Mouse (Mus musculus): Measurements from ENCODE around the gene Samd5. TPM values are rescaled to one million over a fixed set of nuclear protein-coding genes. Genes with fewer than 3 reads are reported as not detected.
A peak's percentile ranks its signal among the peaks of the same experiment; 100 is the strongest.

Samd5 gene
- polyA plus RNA-seq, 1 experiment from 2014 or later, result 2.4 TPM

DNA sequence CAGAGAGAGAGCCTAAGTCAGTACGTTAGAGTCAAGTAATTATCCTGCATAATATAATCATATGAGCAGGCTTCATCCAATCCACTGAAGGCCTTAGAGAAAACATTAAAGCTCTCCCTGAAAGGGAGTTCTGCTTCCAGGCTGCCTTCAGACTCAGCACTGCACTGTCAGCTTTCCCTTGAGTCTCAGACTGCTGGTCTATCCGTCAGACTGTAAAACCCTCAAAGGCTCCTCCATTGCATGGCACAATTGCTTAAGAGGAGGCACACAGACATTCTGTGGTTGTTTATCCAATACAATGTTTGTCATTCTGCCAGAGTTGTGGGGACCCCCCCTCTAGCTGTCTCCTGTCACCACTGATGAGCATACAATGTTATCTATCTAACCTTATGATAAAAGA is 26.5 kb downstream of the Samd5 start:
- Histone ChIP-seq H3K4me2 (no peak overlapping the region), H3K9ac (no peak overlapping the region), H3K27me3 (replicated peaks) (no peaks in the 10 kb centered on the region), H3K9me3 (replicated peaks) (no peaks in the 10 kb centered on the region), H3K27ac (ENCODE audit: poor library complexity, severe bottlenecking) (no peak overlapping the region), H3K4me1 (replicated peaks) (peaks cover 14% of the 10 kb centered on the region), H3K36me3 (no peaks in the 10 kb centered on the region), H3K4me3 (no peak overlapping the region)
- ATAC-seq (ENCODE audit: insufficient number of reproducible peaks, low FRiP score), result peak; percentile 42; the same call in 1 of the 2 replicates
- WGBS, result 39% methylated on average over 2 of the region's 2 CpGs

DNA sequence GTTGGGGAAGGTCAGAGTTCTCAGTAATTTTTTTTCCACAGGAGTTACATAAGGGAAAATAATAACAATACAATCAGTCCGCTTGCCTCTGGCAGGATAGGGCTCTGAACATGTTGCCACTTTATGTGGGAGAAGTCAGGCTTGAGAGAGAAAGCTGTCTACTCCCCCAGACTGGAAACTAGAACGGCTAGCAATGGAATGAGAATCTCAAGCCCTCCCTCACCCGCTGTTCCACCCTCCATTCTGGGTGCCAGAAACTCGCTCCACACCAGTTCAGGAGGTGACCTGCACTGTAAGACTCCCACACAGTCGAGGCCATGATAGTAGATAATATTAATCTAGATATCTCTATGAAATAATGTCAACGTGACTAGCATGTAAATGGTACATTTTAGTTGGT is 27.3 kb downstream of the Samd5 start:
- Histone ChIP-seq H3K9ac (no peak overlapping the region), H3K4me3 (no peak overlapping the region), H3K36me3 (no peaks in the 10 kb centered on the region), H3K27ac (ENCODE audit: poor library complexity, severe bottlenecking) (no peak overlapping the region), H3K4me1 (replicated peaks) (peaks cover 14% of the 10 kb centered on the region), H3K9me3 (replicated peaks) (no peaks in the 10 kb centered on the region), H3K4me2 (no peak overlapping the region), H3K27me3 (replicated peaks) (no peaks in the 10 kb centered on the region)
- WGBS, result 60% methylated on average over 6 of the region's 6 CpGs
- ATAC-seq (ENCODE audit: insufficient number of reproducible peaks, low FRiP score), result no peak

DNA sequence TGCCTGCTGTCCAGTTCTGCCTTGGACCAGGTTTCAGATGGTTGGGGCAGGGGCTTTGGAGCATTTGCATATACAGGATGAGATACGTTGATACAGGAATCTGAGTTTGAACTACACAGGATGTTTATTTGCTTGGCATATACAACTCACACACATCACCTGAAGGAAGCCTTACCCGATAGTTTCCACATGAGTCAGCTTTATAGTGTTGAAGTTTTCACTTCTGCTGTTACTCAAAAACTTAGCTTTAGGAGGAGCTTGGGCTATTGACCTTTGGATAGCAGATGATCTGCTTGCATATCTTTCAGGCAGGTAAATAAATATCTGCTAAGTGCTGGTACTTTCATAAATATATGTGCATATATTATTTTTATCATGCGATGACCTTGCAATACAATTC is 28.6 kb downstream of the Samd5 start:
- WGBS, result 81% methylated on average over 3 of the region's 3 CpGs
- H3K9ac ChIP-seq, result no peak overlapping the region
- H3K27ac ChIP-seq (ENCODE audit: poor library complexity, severe bottlenecking), result no peak overlapping the region
- H3K4me1 ChIP-seq (replicated peaks), result peaks cover 14% of the 10 kb centered on the region
- ATAC-seq (ENCODE audit: insufficient number of reproducible peaks, low FRiP score), result no peak
- H3K4me2 ChIP-seq, result no peak overlapping the region
- no peaks in the 10 kb centered on the region for H3K9me3 ChIP-seq (replicated peaks)
- no peak overlapping the region for H3K4me3 ChIP-seq
- H3K27me3 ChIP-seq (replicated peaks), result no peaks in the 10 kb centered on the region
- no peaks in the 10 kb centered on the region for H3K36me3 ChIP-seq

DNA sequence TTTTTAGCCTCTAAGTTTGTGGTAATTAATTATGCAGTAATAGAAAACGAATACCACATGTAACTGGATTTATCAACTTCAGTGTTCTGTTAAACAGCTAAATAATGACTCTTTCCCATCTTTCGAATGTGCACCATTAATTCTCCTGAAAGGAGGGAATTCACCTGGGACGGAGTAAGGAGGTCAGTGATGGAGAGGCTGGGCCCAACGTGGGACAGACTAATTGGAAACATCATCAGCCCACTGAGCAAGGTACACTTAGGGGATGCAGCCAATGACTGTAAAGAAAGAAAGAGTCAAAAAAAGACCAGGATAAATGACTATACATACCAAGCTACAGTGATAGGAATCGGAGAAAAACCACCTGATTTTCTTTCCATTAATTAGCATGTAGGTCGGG is 31.5 kb downstream of the Samd5 start:
- Histone ChIP-seq H3K9ac (no peak overlapping the region), H3K27me3 (replicated peaks) (no peaks in the 10 kb centered on the region), H3K27ac (ENCODE audit: poor library complexity, severe bottlenecking) (no peak overlapping the region), H3K4me2 (no peak overlapping the region), H3K36me3 (no peaks in the 10 kb centered on the region), H3K9me3 (replicated peaks) (no peaks in the 10 kb centered on the region), H3K4me3 (no peak overlapping the region), H3K4me1 (replicated peaks) (peaks cover 10% of the 10 kb centered on the region)
- no peak for ATAC-seq (ENCODE audit: insufficient number of reproducible peaks, low FRiP score)
- 78% methylated on average over 6 of the region's 6 CpGs for WGBS

DNA sequence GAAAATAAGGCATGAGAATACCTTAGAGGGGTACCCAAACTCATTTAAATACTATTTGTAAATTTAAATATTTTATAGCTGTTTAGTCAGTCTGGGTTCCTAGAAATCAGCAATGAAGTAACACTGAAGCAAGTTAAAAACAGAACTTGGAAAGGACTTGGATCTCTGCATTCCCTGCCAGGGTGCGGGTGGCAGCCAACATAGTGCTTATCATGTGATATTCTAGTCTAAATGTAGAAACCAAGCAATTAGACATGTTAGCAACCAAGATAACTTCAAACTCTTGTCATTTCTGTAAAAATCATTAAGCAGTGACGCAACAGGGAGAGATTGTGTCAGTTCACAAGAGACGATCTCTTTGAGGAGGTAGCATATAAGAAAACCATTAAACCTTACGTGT is 32.9 kb downstream of the Samd5 start:
- no peak overlapping the region for H3K27ac ChIP-seq (ENCODE audit: poor library complexity, severe bottlenecking)
- no peaks in the 10 kb centered on the region for H3K9me3 ChIP-seq (replicated peaks)
- ATAC-seq (ENCODE audit: insufficient number of reproducible peaks, low FRiP score), result no peak
- no peaks in the 10 kb centered on the region for H3K27me3 ChIP-seq (replicated peaks)
- H3K9ac ChIP-seq, result no peak overlapping the region
- no peak overlapping the region for H3K4me2 ChIP-seq
- no peaks in the 10 kb centered on the region for H3K36me3 ChIP-seq
- peaks cover 6% of the 10 kb centered on the region; the same call in 1 of the 2 replicates for H3K4me1 ChIP-seq (replicated peaks)
- no peak overlapping the region for H3K4me3 ChIP-seq
- 59% methylated on average over 4 of the region's 4 CpGs for WGBS

DNA sequence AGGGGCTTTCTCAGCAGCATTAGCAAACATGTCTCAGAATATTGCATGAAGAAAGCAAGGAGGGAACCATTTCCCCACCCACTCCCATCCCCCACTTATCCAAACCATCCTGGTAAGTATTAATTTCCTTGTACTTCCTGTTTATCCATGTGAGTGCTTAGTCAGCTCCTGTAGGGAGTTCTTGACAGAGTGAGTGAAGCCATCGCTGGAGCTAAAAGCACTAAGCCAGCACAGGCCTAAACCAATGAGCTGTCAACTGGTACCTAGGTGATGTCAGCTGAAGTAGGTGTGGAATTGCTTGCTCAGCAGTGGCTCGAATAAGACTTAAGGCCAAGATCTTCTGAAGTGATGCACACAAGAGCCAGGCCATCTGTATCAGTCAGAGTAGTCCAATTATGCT is 34.3 kb downstream of the Samd5 start:
- peaks cover 6% of the 10 kb centered on the region; the same call in 1 of the 2 replicates for H3K4me1 ChIP-seq (replicated peaks)
- no peak overlapping the region for H3K27ac ChIP-seq (ENCODE audit: poor library complexity, severe bottlenecking)

DNA sequence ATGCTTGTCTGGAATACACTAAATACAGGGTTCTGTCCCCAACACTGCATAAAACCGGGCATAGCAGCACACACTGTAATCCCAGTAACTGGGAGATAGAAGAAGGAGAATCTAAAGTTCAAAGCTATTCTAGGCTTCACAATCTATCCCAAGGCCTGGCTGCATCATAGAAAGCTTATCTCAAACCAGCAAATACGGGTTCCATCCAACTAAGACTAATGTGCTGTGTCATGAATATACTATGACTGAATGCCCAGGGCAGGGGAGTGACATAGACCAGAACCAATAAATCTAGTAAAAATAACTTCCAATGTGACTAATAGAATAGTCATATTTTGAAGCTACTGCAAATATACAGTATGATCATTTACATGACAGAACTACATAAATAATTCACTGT is 35.0 kb downstream of the Samd5 start:
- WGBS, result 38% methylated on average over 2 of the region's 2 CpGs
- Histone ChIP-seq H3K27ac (ENCODE audit: poor library complexity, severe bottlenecking) (no peak overlapping the region), H3K27me3 (replicated peaks) (no peaks in the 10 kb centered on the region), H3K9me3 (replicated peaks) (no peaks in the 10 kb centered on the region), H3K36me3 (no peaks in the 10 kb centered on the region), H3K4me1 (replicated peaks) (peaks cover 6% of the 10 kb centered on the region; the same call in 1 of the 2 replicates), H3K4me3 (no peak overlapping the region), H3K9ac (no peak overlapping the region), H3K4me2 (no peak overlapping the region)
- no peak for ATAC-seq (ENCODE audit: insufficient number of reproducible peaks, low FRiP score)

More for the DNA sequence above, 34.3 kb downstream of the Samd5 start:
- Histone ChIP-seq H3K4me3 (no peak overlapping the region), H3K9me3 (replicated peaks) (no peaks in the 10 kb centered on the region), H3K36me3 (no peaks in the 10 kb centered on the region), H3K27me3 (replicated peaks) (no peaks in the 10 kb centered on the region), H3K4me2 (no peak overlapping the region), H3K9ac (no peak overlapping the region)
- WGBS, result 39% methylated on average over 2 of the region's 2 CpGs
- ATAC-seq (ENCODE audit: insufficient number of reproducible peaks, low FRiP score), result no peak

DNA sequence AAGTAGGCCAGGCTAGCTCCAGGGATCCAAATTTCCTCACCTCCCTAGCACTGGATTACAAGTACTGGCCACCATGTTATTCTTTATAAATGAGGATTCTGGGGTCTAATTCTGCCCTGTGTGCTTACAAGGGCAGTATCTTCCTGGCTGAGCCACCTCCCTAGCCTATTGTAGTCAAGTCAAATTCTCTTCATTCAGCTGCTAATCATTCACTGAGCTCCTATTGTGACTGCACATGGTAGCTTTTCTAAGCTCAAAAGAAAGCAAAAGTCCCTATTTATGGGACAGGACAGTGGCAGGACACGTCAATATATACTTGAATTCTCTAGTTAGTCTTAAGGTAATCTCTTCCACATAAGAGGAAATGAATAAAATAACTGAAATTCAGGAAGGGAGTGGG is 49.7 kb downstream of the Samd5 start:
- 47% methylated on average over 1 of the region's 1 CpGs for WGBS
- Histone ChIP-seq H3K4me2 (no peak overlapping the region), H3K9ac (no peak overlapping the region), H3K9me3 (replicated peaks) (no peaks in the 10 kb centered on the region), H3K4me3 (no peak overlapping the region), H3K27me3 (replicated peaks) (no peaks in the 10 kb centered on the region), H3K27ac (ENCODE audit: poor library complexity, severe bottlenecking) (no peak overlapping the region), H3K36me3 (no peaks in the 10 kb centered on the region), H3K4me1 (replicated peaks) (peaks cover 4% of the 10 kb centered on the region)
- ATAC-seq (ENCODE audit: insufficient number of reproducible peaks, low FRiP score), result no peak

DNA sequence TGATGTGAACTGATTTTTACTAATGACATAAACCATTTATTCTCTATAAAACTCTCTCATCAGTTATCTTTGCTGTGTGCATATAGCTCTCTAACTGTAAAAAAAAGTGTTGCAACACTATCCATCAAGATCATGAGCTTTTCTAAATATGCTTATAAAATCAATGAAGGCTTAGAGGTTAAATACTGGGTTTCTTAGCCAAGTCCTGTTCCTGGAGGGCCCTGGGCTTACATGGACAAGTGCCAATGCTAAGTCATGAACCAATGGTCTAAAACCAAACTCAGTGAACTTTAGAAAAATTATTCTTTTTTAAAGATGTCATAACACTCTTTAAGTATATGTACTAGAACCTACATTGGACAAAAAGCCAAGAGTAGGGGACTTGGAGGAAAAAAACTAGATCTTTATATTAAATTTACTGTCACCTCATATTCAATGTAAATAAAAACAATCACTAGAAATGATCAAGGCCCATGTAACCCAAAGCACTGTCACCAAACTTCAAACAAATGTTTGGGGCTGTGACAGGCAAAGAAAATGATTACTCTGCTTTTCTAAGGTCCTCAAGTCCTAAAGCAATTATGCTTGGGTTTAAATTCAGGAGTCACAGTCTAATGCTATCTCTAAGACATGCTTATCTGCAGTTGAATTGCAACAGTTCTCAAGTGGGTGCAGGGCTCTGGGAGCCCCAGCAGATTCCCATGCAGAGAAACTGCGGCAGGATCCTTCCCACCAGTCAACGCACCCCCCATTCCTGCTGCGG is 52.9 kb downstream of the Samd5 start:
- Histone ChIP-seq H3K27ac (ENCODE audit: poor library complexity, severe bottlenecking) (no peak overlapping the region), H3K27me3 (replicated peaks) (no peaks in the 10 kb centered on the region), H3K9me3 (replicated peaks) (no peaks in the 10 kb centered on the region), H3K4me3 (no peak overlapping the region), H3K4me2 (no peak overlapping the region), H3K4me1 (replicated peaks) (peaks cover 4% of the 10 kb centered on the region), H3K36me3 (no peaks in the 10 kb centered on the region), H3K9ac (no peak overlapping the region)
- ATAC-seq (ENCODE audit: insufficient number of reproducible peaks, low FRiP score), result no peak
- WGBS, result 33% methylated on average over 3 of the region's 3 CpGs

DNA sequence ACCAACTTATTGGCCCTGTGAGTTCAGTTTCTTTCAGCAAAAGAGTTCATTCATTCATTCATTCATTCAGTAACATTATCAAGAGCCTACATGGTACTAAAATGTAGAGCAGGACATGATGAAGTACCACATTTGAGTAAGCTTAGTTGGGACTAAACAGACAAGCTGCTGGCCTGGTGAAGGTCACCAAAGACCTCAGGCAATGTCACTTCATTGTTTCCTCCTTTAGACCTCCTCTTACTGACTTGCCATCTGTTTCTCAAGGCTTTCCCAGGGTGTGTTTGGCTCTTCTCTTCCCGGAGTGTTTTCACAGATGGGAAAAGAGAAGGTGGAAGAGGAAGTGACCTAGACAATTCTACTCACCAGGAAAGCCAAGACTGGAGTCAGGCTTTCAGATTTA is 54.0 kb downstream of the Samd5 start:
- Histone ChIP-seq H3K4me3 (no peak overlapping the region), H3K9me3 (replicated peaks) (no peaks in the 10 kb centered on the region), H3K4me2 (no peak overlapping the region), H3K27me3 (replicated peaks) (no peaks in the 10 kb centered on the region), H3K36me3 (no peaks in the 10 kb centered on the region), H3K27ac (ENCODE audit: poor library complexity, severe bottlenecking) (no peak overlapping the region), H3K4me1 (replicated peaks) (peaks cover 4% of the 10 kb centered on the region), H3K9ac (no peak overlapping the region)
- ATAC-seq (ENCODE audit: insufficient number of reproducible peaks, low FRiP score), result no peak
- WGBS, result 45% methylated on average over 1 of the region's 1 CpGs

DNA sequence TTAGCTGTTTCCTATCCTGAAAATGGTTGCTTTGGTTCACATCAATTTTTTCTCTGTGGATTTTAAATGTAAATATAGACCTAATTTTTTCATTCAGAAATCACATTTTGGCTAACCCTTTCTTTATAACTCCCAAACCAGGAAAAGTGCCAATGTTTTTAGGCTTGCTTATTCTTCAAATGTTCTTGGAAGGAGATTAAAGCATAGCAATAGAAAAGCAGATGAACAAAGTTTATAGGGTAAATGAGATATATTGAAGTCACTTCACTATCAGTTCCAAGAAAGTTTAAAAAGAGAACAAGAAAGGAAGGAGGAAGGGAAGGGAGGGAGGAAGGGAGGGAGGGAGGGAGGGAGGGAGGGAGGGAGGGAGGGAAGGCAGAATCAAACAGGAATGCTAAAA is 60.0 kb downstream of the Samd5 start:
- no peak for ATAC-seq (ENCODE audit: insufficient number of reproducible peaks, low FRiP score)

DNA sequence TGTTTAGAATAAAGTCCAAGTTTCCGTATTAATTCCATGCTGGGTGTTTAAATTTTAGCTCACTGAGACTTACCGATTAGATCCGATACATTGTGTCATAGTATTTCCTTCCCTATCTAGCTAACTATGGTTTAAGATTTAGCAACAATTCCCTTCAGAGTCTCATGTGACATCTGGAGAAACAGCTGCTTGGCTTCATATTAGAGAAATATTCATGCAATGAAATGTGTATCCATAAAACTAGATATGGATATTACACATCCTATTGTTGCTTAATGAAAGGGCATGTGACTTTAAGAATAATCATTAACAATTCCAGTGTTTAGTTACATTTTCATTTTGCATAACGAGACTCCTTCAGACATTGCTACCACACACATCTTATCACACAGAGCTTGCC is 66.2 kb downstream of the Samd5 start:
- WGBS, result 80% methylated on average over 4 of the region's 4 CpGs
- no peak overlapping the region for H3K9ac ChIP-seq
- no peak overlapping the region for H3K4me3 ChIP-seq
- no peaks in the 10 kb centered on the region for H3K36me3 ChIP-seq
- no peak for ATAC-seq (ENCODE audit: insufficient number of reproducible peaks, low FRiP score)
- no peaks in the 10 kb centered on the region for H3K27me3 ChIP-seq (replicated peaks)
- no peak overlapping the region for H3K4me2 ChIP-seq
- H3K4me1 ChIP-seq (replicated peaks), result no peaks in the 10 kb centered on the region
- H3K27ac ChIP-seq (ENCODE audit: poor library complexity, severe bottlenecking), result no peak overlapping the region
- H3K9me3 ChIP-seq (replicated peaks), result no peaks in the 10 kb centered on the region

More for the DNA sequence above, 60.0 kb downstream of the Samd5 start:
- no peak overlapping the region for H3K9ac ChIP-seq
- H3K27ac ChIP-seq (ENCODE audit: poor library complexity, severe bottlenecking), result no peak overlapping the region
- H3K4me3 ChIP-seq, result no peak overlapping the region
- no peaks in the 10 kb centered on the region for H3K36me3 ChIP-seq
- H3K27me3 ChIP-seq (replicated peaks), result no peaks in the 10 kb centered on the region
- H3K9me3 ChIP-seq (replicated peaks), result no peaks in the 10 kb centered on the region
- no peak overlapping the region for H3K4me2 ChIP-seq
- no peaks in the 10 kb centered on the region for H3K4me1 ChIP-seq (replicated peaks)
